Mouse (Mus musculus) brain, adult 2 months (tissue): ENCODE data around the gene Matn4.

Experiments
- DNase-seq: peaks from one replicate; pipeline ENCODE4 v3.0.0; 2011; ENCODE audit warnings: low read depth, low spot score

Matn4 gene

DNA sequence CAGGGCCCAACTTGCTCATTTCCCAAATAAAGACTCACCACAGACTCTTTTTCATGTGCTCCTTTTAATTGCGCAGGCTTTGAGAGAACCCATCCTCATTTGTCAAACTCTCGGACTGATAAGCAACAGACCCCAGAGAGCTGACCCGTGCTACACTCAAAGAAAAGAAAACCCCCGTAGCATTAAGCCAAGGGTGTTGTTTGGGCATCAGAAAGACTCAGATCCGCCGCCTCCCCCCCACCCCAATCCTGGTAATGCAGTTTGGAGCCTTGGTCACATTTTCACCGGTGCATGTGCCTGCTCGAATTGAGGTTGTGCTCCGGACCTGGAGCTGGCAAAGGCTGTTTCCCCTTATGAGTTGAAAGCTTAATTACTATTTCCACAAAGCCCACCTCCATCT, at the start of gene Matn4:
Gene Matn4 (minus strand): TSS at position 101 of the 400 bp plus-strand sequence.
- no peak for DNase-seq

DNA sequence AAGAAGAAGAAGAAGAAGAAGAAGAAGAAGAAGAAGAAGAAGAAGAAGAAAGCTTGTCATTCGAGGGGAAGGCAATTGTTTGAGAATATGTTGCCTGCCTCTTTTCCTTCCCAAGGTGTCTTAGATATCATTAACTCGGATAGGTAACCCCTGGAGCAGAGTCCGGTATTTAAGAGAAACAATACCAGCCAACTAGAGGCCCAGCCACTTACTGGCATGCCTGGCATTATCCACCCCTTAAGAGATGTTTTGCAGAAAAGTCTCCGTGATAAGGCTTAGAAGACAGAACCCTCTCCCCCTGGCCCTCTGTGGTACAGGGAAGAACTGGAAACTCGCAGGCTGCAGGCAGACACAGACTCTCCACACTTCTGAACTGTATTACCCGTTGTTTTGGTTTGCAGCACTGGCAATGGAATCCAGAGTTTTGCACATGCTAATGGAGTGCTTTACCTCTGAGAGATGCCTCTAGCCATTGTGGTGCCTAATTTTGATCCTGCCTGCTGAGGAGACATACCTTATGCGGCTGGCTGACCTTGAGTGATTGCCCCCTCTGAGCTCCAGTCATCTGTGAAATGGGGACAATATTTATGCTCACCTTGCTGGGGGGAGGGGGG, 49.0 kb upstream of the Matn4 start:
- no peak for DNase-seq

DNA sequence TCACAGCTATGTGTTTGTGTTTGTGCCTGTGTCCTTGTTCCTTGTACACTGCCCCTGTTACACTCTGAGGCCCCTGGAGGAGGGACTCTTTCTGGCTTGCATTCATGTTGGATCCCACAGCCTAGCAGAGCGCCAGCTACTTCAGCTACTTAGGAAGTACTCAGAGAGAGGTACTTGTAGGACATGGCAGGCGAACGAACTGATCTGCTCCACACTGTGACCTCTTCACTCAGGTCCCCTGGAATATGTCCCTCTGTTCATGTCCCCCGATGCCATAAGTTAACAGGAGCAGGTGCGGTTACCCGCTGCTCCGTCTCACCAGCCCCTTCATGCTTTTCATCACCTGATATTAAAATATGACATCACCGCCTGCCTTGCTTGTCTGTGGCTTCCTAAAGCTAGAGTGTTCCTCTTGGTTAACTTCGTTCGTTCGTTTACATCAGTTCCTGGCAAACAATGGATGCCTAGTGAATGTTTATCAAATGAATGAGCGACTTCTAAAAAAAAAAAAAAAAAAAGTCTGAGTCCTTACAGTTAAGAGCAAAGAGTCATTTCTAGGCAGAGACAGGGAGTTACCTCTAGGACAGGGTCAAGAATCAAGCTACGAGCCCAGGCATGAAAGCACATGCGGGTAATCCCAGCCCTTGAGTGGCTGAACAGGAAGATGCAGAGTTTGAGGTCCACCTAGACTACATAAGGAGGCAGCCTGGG, 48.2 kb upstream of the Matn4 start:
- no peak for DNase-seq

DNA sequence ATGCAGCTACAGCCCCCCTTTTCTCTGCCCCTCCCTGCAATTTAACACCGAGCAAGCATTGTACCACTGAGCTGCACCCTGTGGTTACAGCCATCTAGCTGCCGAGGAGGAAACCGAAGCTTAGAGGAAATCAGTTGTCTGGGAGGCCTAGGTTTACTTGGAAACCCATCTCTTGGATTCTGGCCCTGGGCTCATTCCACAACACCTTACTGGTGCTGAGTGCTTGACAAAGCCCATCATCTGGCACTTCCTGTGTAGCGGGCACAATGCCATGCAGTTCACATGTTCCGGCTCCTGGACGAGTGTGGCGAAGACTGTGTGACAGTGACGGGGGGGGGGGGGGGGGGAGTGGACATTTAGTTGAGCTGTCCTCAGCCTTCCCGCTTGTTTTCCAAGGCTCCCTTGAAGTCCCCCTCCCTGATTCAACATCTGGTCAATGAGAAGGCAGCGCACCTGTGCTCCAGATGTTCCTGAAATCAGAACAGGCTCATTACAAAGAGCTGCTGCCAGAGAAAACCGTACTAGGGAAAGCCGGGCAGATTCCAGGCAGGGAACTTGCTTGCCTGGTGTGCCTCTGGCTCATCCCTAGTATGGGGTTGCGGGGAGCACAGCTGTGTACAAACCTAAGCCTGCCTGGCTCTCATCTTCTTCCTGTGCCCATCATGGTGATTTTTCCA, 47.2 kb upstream of the Matn4 start:
- no peak for DNase-seq

DNA sequence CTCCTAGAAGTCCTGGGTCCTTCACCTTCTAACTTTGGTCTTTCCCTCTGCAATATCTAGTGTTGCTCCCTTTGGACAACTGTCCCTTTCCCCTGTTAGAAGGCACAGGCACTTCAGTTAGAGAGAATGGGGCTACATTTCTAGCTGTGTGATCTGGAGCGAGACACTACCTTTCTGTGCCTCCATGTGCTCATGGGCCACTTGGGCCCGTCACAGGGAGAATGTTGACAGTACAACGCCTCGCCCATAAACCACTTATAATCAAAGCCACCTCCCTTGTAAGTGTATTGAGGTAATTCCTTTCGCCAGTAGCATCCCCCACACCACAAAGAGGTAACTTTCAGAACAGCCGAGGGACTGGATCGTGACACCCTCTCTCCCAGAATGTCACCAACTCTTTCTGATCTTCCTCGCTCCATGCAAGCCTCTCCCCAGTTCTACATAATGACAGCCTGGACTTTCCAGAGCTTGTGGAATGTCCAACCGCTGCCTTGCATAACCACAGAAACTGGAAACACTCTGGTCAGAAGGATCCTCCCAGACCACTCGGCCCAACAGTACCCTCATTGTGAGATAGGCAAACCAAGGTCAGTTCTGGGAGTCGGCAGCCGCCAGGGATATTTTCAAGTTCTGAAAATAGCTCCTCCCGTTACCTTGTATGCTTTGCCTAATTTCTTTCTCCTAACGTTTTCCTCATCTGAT, 44.5 kb upstream of the Matn4 start:
- no peak for DNase-seq

DNA sequence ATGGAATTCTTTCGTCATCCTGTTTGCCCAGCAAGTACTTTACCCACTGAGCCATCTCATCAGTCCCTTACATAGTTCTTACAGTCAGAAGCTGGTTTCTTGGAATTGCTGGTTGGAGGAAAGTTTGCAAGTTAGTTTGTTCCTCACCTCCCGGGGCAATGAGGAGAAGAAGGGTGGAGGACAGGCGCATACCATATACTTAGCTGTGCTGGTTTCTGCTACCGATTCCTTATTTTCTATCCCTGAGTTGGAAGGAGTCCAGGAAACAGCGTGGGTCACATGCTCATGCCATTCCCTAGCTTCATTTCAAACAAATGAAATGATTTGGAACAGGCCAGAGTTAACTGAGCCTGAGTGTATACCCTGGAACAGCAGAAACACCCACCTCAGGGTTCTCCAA, 44.0 kb upstream of the Matn4 start:
- no peak for DNase-seq

DNA sequence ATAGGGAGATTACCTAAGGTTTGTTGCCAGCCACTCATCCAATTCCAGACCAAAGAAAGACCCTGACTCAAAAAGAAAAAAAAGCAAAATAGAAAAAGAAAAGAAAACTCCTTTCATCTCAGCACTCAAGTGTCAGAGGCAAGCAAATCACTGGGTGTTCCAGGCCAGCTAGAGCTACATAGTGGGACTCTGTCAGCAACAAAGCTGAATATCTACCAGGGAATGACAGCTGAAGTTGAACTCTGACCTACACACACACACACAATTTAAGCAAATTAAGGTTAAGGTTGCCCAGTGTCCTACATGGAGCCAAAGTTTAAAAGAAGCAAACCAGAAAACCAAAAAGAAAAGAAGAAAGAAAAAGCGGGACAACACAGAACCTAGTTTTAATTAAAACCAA, 43.2 kb upstream of the Matn4 start:
- DNase-seq = no peak

DNA sequence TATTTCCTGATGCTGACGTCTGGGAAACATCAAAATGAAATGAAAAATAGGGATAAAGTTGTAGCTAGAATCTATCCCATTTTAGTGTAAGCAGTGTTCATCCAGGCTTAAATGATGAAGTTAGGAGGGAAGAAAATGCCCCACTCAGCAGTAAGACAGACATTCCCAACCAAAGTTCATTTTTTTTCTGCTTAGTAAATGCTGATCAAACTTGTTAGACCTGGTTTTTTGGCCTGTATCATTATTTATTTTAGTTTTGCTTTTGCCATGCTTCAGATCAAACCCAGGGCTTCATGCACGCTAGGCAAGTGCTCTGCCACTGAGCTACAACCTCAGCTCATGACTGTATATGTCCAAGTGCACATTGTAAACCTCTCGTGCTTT, 41.1 kb upstream of the Matn4 start:
- no peak for DNase-seq

DNA sequence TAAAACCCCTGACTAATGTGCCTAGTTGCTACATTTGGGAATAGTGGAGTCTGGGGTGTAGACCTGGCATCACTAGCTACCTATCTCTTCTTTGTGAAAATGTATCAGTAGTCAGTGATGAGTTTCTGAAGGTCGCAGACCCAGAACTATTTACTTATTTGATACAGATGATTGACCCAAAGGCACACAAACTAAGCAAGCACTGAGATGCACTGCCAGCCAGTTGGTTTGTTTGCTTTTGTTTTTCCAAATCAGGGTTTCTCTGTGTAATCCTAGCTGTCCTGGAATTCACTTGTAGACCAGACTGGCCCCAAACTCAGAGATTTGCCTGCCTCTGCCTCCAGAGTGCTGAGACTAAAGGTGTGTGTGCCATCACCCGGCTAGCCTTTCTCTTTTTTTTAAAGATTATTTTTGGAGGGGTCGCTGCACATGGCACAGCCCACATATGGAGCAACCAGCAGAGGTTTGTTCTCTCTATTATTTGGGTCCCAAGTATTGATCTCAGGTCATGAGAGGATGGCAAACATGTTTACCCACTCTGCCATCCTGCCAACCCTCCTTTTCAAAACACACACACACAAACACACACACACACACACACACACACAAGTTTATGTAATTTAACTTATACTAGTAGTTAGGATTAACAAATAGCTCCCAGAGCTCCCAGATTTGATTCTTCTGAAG, 40.6 kb upstream of the Matn4 start:
- no peak for DNase-seq

DNA sequence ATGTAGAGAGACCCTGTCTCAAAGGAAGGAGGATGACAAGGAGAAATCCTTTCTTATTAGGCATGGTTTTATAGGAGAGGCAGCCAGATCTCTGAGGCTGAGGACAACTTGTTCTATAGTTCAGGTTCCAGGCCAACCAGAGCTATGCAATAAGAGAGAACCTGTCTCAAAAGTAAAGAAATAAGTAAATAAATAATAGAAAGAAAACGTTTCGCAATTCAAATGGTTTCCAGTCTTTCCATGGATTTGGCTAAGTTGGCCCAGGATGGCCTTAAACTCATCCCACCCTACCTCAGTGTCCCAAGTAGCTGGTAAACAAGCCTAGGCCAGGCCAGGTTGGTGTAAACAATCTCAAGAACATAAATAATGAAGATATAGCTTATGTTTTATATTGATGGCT, 39.7 kb upstream of the Matn4 start:
- DNase-seq = no peak

DNA sequence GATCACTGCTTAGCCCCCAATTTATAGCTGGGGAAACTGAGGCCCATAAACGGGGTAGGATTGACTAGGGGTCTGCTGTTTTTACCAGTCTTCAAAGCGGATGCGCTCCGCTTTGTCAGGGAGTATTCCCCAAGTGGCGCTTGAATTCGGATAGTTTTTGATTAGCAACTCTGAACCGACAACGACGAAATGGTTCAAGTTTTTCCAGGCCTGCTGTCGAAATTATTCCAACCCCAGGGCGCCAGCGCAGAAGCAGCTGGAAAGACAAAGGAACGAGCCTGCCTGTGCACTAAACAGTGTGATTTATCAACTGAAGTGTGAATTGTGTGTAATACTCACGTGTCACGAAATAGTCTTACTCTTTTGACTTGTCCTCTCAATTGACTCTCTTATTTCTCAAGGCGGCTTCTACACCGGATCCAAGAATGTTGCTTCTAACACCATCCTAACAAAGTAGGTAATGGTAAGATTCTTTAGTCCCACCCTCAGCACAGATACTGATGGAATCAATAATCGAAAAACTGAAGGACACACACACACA, 38.6 kb upstream of the Matn4 start, which contains the start of gene Sdc4:
Gene Sdc4 (minus strand): TSS at position 428 of the 541 bp plus-strand sequence.
- no peak for DNase-seq

DNA sequence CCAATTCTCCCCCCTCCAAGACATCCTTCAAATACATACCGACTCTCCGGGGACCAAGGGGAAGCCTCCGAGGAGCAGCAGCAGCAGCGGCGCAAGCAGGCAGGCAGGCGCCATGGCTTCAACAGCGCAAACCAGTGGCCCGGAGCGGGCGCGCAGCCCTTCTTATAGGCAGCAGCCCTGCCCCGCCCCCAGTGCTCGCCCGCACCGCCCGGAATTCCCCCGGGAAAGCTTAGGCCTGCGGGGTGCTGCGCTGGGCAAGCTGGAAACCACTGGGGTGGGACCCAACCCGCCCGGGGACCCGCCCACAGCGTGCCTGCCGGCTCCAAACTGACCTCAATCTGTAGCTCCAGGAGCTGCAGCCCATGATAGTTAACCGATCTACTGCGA, 38.1 kb upstream of the Matn4 start:
- DNase-seq = peak; percentile 69

DNA sequence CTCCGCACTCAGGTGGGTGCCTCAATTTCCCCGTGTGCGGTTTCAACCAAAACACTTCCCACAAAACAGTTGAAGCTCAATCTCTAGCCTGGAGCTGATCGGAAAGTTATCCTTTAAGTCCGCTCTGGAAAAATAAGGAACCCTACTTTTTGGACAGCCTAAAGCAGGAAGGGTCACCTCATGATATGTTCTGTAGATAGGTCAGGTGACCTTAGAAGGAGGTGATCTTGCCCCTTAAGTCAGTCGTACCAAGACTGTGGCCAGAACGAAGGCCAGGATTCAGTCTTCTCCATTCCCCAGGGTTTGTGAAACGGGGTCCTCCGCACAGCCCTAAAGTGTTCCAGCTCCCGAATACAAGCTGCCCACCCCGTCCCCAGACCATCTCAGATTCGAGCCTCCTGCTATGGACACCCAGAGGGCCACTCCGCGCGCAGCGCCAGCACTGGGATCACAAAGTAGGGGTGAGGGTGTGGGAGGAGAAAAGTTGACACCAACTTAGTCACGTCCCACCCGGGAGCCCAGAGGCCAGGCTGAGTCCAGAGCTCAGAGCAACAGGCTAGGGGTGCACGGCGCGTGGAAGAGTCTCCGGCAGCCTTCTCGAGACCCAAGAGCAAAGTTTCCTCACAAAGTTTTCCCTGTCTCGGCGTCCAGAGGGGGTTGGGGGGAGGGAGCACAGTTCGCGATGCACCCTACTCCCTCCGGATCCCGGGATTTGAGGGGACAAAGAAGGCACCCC, 37.5 kb upstream of the Matn4 start:
- DNase-seq = no peak

DNA sequence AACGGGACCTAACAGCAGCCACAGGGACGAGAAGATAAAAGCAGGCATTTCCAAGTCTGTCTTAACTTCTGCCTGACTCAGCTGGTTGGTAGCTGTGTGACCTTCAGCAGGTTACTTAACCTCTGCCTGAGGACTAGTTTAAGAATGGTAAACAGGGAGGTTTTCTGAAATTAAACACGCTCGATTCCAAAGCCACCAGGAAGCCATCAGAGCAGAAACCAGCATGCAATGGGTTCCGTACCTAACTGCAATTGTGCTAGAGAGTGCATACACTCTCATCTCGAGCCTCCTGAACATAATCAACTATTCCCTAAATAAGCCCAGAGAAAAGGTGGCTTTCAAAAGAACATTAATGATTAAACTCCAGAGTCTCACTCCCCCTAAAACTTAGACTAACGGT, 36.8 kb upstream of the Matn4 start:
- no peak for DNase-seq

DNA sequence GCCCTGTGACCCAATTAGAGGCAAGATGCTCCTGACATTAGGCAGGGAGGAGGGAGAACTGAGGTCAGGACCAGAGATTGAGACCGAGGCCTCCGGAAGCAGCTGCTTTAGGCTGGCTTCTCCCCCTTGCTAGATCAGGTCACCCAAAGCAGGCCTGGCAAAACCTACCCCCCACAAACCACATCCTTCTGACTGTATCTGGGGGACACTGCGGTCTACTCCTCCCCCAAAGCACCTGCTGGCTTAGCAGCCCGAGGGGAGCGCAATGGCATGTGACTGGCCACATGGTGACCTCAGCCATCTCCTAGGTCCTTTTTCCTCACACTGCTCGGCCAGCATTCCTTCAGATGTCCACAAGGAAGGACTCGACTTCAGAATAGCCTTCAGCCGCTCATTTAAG, 36.2 kb upstream of the Matn4 start:
- DNase-seq = no peak

DNA sequence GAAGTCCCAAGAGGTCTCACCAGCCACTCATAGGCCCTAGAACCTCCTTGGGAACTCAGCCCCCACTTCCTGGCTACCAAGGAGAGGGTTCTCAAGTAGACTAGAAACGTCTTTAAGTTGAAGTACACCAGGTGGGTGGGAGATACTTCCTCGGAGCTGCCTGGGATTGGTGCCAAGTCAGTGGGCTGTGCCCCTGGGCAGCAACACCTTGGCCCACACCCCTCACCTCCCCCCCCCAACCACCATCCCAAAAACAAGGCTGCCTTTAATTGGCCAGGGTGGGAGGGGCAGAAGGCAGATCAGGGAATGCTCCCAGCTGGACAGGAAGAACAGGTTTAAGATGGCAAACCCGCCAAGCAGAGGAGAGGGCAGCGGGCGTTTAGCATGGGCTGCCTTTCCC, 35.4 kb upstream of the Matn4 start:
- no peak for DNase-seq

DNA sequence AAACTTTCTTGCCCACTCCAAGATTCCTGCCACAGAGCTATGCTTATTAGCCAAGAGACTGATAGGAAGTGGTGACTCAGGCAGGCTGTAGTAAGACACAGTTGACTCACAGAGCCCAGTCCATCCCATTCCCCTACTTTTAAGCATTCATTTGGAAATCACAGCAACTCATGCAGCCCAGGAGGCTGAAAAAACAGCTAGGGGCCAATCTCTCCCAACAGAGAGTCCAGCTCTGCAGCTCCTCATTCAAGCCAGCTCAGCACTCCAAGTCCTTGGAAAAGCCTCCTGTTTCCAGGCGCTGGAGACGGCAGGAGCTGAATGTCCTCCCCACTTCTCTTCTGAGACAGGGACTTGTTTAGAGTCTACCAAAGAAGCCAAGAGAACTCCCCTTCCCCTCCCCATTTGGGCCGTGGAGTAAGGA, 34.1 kb upstream of the Matn4 start:
- no peak for DNase-seq

DNA sequence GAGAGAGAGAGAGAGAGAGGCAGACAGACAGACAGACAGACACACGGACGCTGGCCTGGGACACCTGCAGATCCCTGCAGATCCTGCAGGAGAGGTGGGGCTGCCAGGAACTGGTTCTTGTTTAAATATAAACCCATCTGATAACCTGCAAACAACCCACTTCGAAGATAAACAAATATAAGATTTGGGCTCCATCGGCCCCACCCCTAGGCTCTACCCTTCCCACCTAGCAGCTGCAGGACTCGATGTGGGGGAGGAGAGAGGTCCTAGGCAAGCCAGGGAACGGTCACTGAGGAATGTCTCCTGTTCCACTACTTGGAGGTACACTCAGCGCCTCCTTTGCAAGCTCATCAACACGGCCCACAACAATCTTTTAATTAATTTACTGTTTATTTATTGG, 33.3 kb upstream of the Matn4 start:
- DNase-seq = no peak

DNA sequence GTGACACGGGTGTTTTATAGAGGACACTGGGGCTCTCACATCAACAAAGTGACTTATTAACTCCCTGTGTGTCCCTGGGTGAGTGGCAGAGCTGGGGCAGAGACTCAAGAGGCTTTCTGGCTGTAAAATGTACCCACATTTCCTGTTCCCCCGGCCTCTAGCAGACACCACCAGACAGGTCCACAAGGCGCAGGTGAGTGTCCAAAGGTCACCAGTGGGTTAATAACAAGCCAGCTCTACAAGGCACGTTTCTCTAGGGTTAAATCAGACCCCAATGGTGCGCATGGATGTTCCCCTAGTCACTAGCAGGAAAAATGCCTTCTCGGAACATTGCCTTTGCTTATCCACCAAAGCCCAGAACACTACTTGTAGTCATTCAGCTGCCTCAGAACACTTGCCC, 32.8 kb upstream of the Matn4 start:
- DNase-seq = no peak

DNA sequence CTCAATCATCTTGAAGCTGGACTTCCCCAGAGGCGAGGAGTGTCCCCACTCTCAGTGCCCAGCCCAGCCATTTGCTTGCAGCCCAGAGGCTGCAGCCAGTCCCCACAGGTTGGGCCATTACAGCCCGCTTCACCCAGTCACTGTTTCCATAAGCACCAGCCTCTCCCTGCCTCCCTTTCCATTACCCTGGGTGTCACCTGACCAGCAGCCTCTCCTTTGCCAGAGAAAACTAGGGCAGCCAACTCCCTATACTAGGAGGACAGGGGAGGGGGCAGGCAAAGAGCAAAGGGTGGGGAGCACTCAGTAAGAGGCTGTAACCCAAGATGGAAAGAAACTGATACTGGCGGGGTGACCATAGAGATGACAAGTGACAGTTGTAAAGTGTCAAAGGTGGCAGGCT, 32.0 kb upstream of the Matn4 start:
- DNase-seq = no peak
